Comparison of ENCODE assay signal across 28 mouse cellular contexts in the genomic region with DNA sequence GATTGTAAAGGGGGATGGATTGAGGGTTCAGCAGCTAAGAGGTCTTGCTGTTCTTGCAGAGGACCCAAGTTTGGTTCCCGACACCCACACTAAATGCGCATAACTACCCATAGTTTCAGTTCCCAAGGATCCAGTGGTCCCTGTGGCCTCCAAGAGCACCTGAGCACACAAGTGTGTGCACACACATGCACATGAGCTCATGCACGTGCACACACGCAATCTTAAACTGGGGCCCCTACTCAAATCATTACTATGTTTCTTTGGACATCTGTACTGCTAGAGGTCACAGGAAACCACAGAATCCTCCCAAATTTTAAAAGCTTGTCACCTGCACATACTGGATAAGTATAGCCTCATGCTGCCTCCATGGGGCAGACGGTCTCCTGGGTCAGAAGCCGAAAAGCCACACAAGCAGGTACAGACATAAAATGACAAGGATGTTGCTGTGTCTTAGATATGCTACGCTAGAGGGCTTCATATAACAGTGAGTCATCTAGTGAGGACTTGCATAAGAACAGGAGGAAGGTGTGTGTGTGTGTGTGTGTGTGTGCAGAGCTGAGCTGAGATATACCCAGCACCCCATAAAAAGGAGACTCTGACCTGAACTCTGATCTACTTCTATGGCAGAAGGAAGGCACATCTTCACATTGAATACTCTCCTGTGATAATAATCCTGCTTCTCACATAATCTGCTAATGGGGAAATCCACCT. TPM values are rescaled to one million over a fixed set of nuclear protein-coding genes. Genes with fewer than 3 reads are reported as not detected.
DNase-seq lines count a peak whose midpoint lies in the region; ATAC-seq lines count a peak whose summit lies in the region.
"Had no signal": no experiment of that assay in that cellular context is flagged by ENCODE, and none has a peak within 500 bp of the region (broad histone marks: within the 10 kb centered on the region; RNA-seq: fewer than 3 reads in every experiment).

No protein-coding gene starts in this region.

- H3K36me3 ChIP-seq in heart, embryonic 10.5 days: peaks cover 5% of the 10 kb centered on the region
- H3K36me3 ChIP-seq: hindbrain, embryonic 13.5 days; liver, embryonic 12.5 days had no signal

- H3K4me3 ChIP-seq in heart, embryonic 10.5 days: no peak overlapping the region
- H3K4me3 ChIP-seq: erythroblast, embryonic 14.5 days; forebrain, embryonic 13.5 days; hindbrain, embryonic 13.5 days; limb, embryonic 13.5 days; liver, embryonic 12.5 days had no signal

- ATAC-seq in granulocyte monocyte progenitor cell, adult 5-6 weeks (replicated peaks; ENCODE audit: poor library complexity, severe bottlenecking): peak; percentile 56; the same call in 1 of the 2 replicates
- ATAC-seq: forebrain, embryonic 13.5 days; liver, embryonic 12.5 days; liver, postnatal 0 days; lung, postnatal 0 days; Patski had no signal

- intact Hi-C loops in heart, postnatal 25 days (cut with DNase I): loop anchor here (5.0 to 10.0 kb wide), 2 partner anchors 40 to 88 kb away; no protein-coding TSS in a partner anchor

- H3K4me1 ChIP-seq in heart, embryonic 10.5 days: peaks cover 32% of the 10 kb centered on the region
- H3K4me1 ChIP-seq: hindbrain, embryonic 13.5 days; liver, embryonic 12.5 days had no signal

- 93% methylated on average over 7 of the region's 7 CpGs for WGBS in heart, embryonic 10.5 days

- peak overlapping the region; percentile 16; the same call in 1 of the 2 replicates for H3K27ac ChIP-seq in heart, embryonic 10.5 days
- H3K27ac ChIP-seq: forebrain, embryonic 13.5 days; hindbrain, embryonic 13.5 days; kidney, postnatal 0 days; limb, embryonic 13.5 days; liver, embryonic 12.5 days; macrophage had no signal

- DNase-seq in heart, embryonic 10.5 days (ENCODE audit: low spot score): no peak
- no peak for DNase-seq in heart, postnatal 25 days (ENCODE audit: low spot score)
- DNase-seq in CD4-positive, CD25-positive, alpha-beta regulatory T cell, adult 2 months (ENCODE audit: low read depth, low spot score): peak; percentile 69
- peak; percentile 23 for DNase-seq in naive thymus-derived CD4-positive, alpha-beta T cell, adult 2 months (ENCODE audit: low read depth)
- no peak for DNase-seq in lung, postnatal 10 days
- DNase-seq in right cerebral cortex, adult 18-20 months: no peak
- no peak for DNase-seq in right cerebral cortex, postnatal 14 days
- DNase-seq: adrenal gland, postnatal 25 days; cerebellum, adult 2 months; cerebellum, postnatal 14 days; gastrocnemius, postnatal 14 days; heart, adult 11 months; heart, postnatal 4 days; kidney, adult 2 months; layer of hippocampus, adult 9-11 months; liver, postnatal 0 days; midbrain, embryonic 14.5 days; right cerebral cortex, postnatal 4 days had no signal

- H3K9me3 ChIP-seq in heart, embryonic 10.5 days: no peaks in the 10 kb centered on the region
- H3K9me3 ChIP-seq: forebrain, embryonic 13.5 days; hindbrain, embryonic 13.5 days; limb, embryonic 13.5 days; liver, embryonic 12.5 days had no signal

- H3K27me3 ChIP-seq in heart, embryonic 10.5 days (ENCODE audit: insufficient read depth, poor library complexity, severe bottlenecking): no peaks in the 10 kb centered on the region
- H3K27me3 ChIP-seq: forebrain, embryonic 13.5 days; hindbrain, embryonic 13.5 days; limb, embryonic 13.5 days; liver, embryonic 12.5 days; Patski had no signal

RNA-seq across cellular contexts. Expression of a gene that starts 53.3 kb away (rescaled TPM):
- polyA plus RNA-seq in heart, embryonic 10.5 days (2016; fragmentation: Nextera tagmentation; extraction: Ambion mirVana): 29.4 and 36.6 TPM in 2 replicates
- total RNA-seq in heart, postnatal 25 days (2021): under 1 TPM; 0.34 to 0.49 TPM
- total RNA-seq in granulocyte monocyte progenitor cell, adult 5-6 weeks (2014; fragmentation: Nextera tagmentation): 4.4 and 7.4 TPM in 2 replicates
- 6.4 and 11.0 TPM in 2 replicates for total RNA-seq in granulocyte monocyte progenitor cell, adult 5-6 weeks (2017)

Comparison
In these comparisons a context has a peak if more than half of its experiments do, and no peak if none do; other contexts are left out.
1. DNase-seq: peak in CD4-positive, CD25-positive, alpha-beta regulatory T cell, adult 2 months (single experiment) and naive thymus-derived CD4-positive, alpha-beta T cell, adult 2 months (single experiment); none in heart, embryonic 10.5 days (single experiment), heart, postnatal 25 days (single experiment), lung, postnatal 10 days (single experiment), right cerebral cortex, adult 18-20 months (single experiment) and right cerebral cortex, postnatal 14 days (single experiment).